Mouse (Mus musculus) heart, embryonic 12.5 days (tissue): Measurements from ENCODE around the gene Erbb2. TPM values are rescaled to one million over a fixed set of nuclear protein-coding genes. Genes with fewer than 3 reads are reported as not detected.

ENCODE experiments used
- ATAC-seq: fragments of 200-750 bp; cut with Nextera tagmentation; 2 replicates; pipeline ENCODE4 v1.8.0; 2017; ENCODE audit warnings: moderate TSS enrichment, moderate library complexity; ENCODE audit not compliant: insufficient number of reproducible peaks, low FRiP score
- H3K27ac ChIP-seq: fragments of 300-500 bp; sonication (generic); 2 replicates; pipeline ENCODE4 v1.5.1; 2016; ENCODE audit warnings: mild to moderate bottlenecking, moderate library complexity; ENCODE audit not compliant: poor library complexity, severe bottlenecking
- H3K27me3 ChIP-seq: fragments of 300-500 bp; sonication (generic); replicated peaks from 2 replicates; pipeline ENCODE4 v1.6.1; 2016; ENCODE audit warnings: mild to moderate bottlenecking, moderate library complexity
- H3K36me3 ChIP-seq: fragments of 300-500 bp; sonication (generic); 2 replicates; pipeline ENCODE4 v1.6.1; 2016; ENCODE audit warnings: mild to moderate bottlenecking, moderate library complexity
- H3K4me1 ChIP-seq: fragments of 300-500 bp; sonication (generic); replicated peaks from 2 replicates; pipeline ENCODE4 v1.6.1; 2016; ENCODE audit warnings: mild to moderate bottlenecking
- H3K4me2 ChIP-seq: fragments of 300-500 bp; sonication (generic); 2 replicates; pipeline ENCODE4 v1.6.1; 2016; ENCODE audit warnings: mild to moderate bottlenecking, moderate library complexity
- H3K4me3 ChIP-seq: fragments of 300-500 bp; sonication (generic); 2 replicates; pipeline ENCODE4 v1.5.1; 2016; ENCODE audit warnings: mild to moderate bottlenecking
- H3K9ac ChIP-seq: fragments of 300-500 bp; sonication (generic); 2 replicates; pipeline ENCODE4 v1.6.1; 2016; ENCODE audit warnings: mild to moderate bottlenecking, moderate library complexity
- H3K9me3 ChIP-seq: fragments of 300-500 bp; sonication (generic); replicated peaks from 2 replicates; pipeline ENCODE4 v1.6.1; 2016; ENCODE audit warnings: mild to moderate bottlenecking, moderate library complexity
- WGBS: fragments of 180-500 bp; shearing (Covaris S2); methylation state at CpG from one replicate; pipeline ENCODE4 v1.1.7; 2016; 5-methylcytosine and 5-hydroxymethylcytosine counted together
- polyA plus RNA-seq: library from polyadenylated mRNA; unstranded; fragments of >200 nt; fragmentation: Nextera tagmentation; extraction: Ambion mirVana; gene quantifications from 2 replicates; pipeline ENCODE4 v1.2.1, GENCODE M21; 2016

Gene Erbb2
- polyA plus RNA-seq, 1 experiment from 2014 or later: 67.1 TPM

DNA sequence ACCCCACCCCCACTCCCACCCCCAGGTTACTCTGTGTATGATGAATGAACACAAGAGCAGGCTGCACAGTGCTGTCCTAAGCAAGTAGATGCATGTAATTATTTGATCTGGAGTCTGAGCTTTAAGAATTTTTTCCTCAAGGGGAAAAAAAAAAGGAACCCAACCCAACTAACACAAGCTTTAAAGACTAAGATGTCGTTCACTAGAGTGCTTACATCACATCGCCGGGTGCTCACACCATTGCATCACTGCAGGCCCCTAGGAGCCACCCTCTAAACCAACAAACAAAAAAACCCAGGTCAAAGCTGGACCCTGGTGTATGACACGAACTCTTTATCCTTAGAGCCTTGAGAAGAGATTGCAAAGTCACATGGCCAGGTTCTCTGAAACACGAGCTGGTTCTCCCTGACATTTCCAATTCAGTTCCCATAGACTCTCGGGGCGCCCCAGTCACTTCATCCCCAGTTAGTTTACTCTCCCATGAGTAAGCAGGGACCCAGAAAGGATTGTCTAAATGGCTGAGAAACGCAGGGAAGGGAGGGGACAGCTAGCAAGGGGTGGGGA lies 61.7 kb downstream of the Erbb2 start:
- ATAC-seq: no peak
- no peaks in the 10 kb centered on the region for H3K9me3 ChIP-seq
- peaks cover 14% of the 10 kb centered on the region for H3K27me3 ChIP-seq
- WGBS: 53% methylated on average over 8 of the region's 8 CpGs
- no peak overlapping the region for H3K4me3 ChIP-seq
- peaks cover 7% of the 10 kb centered on the region; the same call in 1 of the 2 replicates for H3K4me1 ChIP-seq
- no peaks in the 10 kb centered on the region for H3K36me3 ChIP-seq
- H3K4me2 ChIP-seq: no peak overlapping the region
- H3K9ac ChIP-seq: no peak overlapping the region
- no peak overlapping the region for H3K27ac ChIP-seq

DNA sequence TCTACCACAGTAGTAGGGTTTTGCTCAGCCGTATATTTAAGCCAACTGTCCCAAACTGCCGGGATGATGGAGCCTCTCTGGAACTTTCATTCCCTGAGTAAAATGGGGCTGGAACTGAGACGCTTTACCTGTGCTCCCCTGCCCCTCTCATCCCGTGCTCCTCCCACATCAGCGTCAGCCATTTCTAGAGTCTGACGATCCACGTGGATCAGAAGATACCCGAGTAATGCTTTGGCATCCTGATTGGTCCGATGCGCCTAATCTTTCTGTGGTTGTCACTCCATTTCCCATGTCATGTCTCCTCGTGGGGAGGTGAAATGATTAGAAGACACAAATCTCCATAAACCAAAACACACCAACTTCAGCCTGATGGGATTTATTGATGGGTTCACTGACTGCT lies 62.7 kb downstream of the Erbb2 start:
- Histone ChIP-seq H3K4me1 (peaks cover 10% of the 10 kb centered on the region; the same call in 1 of the 2 replicates), H3K27ac (no peak overlapping the region), H3K9me3 (no peaks in the 10 kb centered on the region), H3K4me2 (no peak overlapping the region), H3K36me3 (no peaks in the 10 kb centered on the region), H3K27me3 (peaks cover 10% of the 10 kb centered on the region), H3K9ac (no peak overlapping the region), H3K4me3 (no peak overlapping the region)
- ATAC-seq: no peak
- 83% methylated on average over 11 of the region's 11 CpGs for WGBS

DNA sequence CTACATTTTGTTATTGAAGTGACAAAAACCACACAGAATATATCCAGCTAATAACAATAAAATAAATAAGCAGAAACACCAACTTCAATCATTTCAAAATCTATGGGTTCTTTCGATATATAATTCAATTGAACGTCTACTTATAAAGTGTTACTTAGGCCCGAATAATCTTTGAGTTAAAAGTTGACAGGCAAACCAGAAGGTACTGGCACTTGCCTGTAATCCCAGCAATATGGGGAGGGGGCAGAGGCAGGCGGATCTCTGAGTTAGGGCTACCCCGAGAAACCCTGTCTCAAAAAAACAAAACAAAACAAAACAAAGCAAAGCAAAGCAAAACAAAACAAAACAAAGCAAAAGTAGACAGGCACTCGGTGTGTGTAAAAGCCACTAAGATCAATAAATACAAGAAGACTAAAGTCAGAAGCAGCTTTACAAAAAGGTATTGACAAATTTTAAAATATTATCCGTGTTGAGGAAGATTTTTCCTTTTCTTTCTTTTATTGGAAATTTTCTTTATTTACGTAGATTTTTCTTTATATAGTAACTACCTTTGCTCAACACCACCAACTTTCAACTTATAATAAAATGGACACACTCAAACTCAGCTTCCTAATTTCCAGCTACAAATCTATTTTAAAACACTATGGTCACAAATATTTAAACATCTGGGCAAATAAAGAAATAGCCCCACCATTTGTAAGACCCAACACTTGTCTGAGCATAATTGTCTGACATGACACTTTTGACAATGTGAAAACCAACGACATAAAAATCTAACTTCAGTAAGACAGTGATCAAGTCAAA lies 63.6 kb downstream of the Erbb2 start:
- Histone ChIP-seq H3K4me3 (no peak overlapping the region), H3K9me3 (no peaks in the 10 kb centered on the region), H3K4me1 (peaks cover 17% of the 10 kb centered on the region; the same call in 1 of the 2 replicates), H3K4me2 (no peak overlapping the region), H3K27ac (no peak overlapping the region), H3K27me3 (0 out of 2 replicates have a peak, but pooled peaks cover 3% of the 10 kb centered on the region), H3K36me3 (no peaks in the 10 kb centered on the region), H3K9ac (no peak overlapping the region)
- WGBS: 82% methylated on average over 9 of the region's 9 CpGs
- ATAC-seq: no peak

DNA sequence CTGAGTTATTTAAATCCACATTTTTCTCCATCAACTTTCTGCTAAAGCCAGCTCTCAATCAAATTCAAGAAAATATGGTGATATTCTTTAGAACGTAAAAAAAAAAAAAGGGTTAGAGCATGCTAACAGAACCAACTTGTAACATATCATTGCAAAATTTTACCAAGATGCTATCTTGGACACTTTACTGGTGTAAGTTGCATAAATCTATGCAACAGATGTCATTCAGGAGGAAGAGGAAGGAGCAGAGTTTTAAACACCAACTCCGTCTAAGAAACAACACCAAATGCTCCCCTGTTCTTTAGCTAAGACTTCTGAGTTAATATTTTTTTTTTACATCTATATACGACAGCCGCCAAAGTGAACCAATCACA lies 64.2 kb downstream of the Erbb2 start:
- no peak overlapping the region for H3K9ac ChIP-seq
- H3K27me3 ChIP-seq: no peaks in the 10 kb centered on the region
- WGBS: 55% methylated on average over 4 of the region's 4 CpGs
- H3K27ac ChIP-seq: no peak overlapping the region
- H3K4me2 ChIP-seq: no peak overlapping the region
- H3K4me3 ChIP-seq: no peak overlapping the region
- peaks cover 18% of the 10 kb centered on the region; the same call in 1 of the 2 replicates for H3K4me1 ChIP-seq
- H3K36me3 ChIP-seq: no peaks in the 10 kb centered on the region
- ATAC-seq: no peak
- no peaks in the 10 kb centered on the region for H3K9me3 ChIP-seq

DNA sequence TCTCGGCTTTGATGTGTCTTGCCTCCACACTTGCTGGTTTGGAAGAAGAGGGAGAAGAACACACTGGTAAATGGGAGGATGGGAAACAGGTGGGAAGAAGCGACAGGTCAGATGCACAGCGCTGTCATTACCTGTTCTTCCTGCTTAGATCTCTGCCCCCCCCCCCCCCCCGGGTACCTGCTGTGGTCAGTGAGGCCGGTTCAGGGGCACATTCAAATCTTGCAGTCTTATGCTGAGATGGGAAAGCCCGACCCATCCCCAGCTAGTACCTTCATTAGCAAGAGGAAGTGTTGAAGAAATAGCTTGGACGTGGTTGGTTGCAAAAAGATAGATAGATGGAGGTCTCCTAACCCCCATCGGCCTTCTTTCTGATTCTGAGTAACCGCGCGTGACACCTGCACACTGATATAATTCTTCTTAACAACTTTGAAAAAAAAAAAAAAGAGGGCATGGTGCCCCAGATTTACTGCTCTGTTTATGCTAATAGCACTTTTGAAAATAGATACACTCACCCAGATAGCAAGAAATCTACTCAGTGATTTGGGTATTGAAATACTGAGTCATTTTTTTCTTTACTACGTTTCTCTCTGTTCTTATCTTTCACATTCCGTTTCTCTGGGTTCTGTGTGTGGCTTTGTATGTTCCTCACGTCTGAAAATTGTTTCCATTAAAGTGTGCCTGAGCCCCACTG lies 64.9 kb downstream of the Erbb2 start:
- no peak overlapping the region for H3K4me2 ChIP-seq
- H3K36me3 ChIP-seq: no peaks in the 10 kb centered on the region
- no peaks in the 10 kb centered on the region for H3K27me3 ChIP-seq
- peaks cover 16% of the 10 kb centered on the region; the same call in 1 of the 2 replicates for H3K4me1 ChIP-seq
- no peak overlapping the region for H3K9ac ChIP-seq
- ATAC-seq: no peak
- H3K4me3 ChIP-seq: no peak overlapping the region
- 57% methylated on average over 14 of the region's 14 CpGs for WGBS
- H3K9me3 ChIP-seq: no peaks in the 10 kb centered on the region
- no peak overlapping the region for H3K27ac ChIP-seq

DNA sequence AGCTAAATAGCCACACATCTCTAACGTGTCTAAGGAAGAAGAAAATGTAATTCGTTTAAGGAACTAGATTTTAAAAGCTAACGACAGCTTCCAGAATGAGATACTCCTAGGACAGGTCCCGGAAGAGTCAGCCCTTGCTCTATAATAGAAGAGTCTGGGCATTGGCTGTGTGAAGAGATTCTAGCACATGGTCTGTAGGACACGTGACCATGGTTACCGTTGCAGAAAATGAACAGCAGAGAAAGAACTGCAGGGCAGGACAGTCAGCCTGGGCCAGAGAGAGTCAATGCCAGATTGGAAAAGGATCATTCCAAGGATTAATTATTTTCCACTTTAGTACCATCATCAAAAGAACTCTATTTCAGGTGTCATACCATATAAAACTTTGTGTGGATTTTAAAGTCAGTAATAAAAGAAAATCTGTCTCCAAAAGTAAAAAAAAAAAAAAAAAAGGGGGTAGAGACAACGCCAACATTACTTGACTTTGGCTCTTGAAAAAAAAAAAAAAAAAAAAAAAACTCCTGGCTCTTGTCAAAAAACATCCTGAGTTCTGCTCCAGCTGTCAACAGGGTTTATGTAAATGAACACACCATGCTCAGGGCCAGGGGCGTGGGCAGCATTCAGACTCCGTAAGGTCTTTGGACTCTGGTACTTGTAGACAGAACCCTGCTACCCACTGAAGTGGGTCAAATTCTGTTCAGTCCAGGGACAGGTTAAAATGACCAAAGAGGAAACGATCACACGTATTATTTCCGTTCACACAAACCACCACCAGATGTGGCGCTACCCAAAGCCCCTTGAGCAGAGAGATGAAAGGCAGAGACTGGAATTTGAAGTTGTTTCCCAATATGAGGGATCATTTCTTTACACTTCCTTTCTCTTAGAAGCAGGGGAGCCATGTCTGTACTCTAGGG lies 67.0 kb downstream of the Erbb2 start:
- Histone ChIP-seq H3K4me1 (peaks cover 14% of the 10 kb centered on the region; the same call in 1 of the 2 replicates), H3K9me3 (no peaks in the 10 kb centered on the region), H3K9ac (no peak overlapping the region), H3K4me3 (no peak overlapping the region), H3K27ac (no peak overlapping the region), H3K4me2 (no peak overlapping the region), H3K36me3 (no peaks in the 10 kb centered on the region), H3K27me3 (no peaks in the 10 kb centered on the region)
- WGBS: 57% methylated on average over 13 of the region's 13 CpGs
- no peak for ATAC-seq

DNA sequence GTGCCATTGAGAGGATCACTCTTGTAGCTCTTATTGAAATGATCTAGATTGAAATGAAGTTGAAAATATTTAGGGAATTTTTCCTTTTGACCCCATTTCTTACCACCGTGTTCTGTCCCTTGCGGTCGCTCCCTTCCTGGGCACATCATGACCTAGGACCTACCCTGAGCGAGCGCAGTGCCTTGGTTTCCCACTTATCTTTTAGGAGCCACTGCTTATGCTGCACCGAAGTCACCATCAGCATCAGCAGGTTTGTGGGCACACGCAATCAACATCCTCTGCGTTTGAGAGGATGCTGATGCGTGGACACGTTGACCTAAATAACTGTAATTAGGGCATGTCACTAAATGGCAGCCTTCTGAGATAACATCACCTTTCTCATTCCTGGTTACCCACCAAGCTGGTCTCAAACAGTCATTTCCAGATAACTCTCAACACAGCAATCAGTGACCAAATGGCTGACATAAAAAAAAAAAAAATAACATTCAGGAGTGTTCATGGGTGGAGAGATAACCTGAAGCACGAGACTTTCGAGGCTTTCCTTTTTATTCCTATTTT lies 67.7 kb downstream of the Erbb2 start:
- Histone ChIP-seq H3K27me3 (no peaks in the 10 kb centered on the region), H3K4me1 (peaks cover 14% of the 10 kb centered on the region; the same call in 1 of the 2 replicates), H3K9me3 (no peaks in the 10 kb centered on the region), H3K4me3 (no peak overlapping the region), H3K4me2 (no peak overlapping the region), H3K9ac (no peak overlapping the region), H3K36me3 (no peaks in the 10 kb centered on the region), H3K27ac (no peak overlapping the region)
- no peak for ATAC-seq
- WGBS: 73% methylated on average over 12 of the region's 12 CpGs

DNA sequence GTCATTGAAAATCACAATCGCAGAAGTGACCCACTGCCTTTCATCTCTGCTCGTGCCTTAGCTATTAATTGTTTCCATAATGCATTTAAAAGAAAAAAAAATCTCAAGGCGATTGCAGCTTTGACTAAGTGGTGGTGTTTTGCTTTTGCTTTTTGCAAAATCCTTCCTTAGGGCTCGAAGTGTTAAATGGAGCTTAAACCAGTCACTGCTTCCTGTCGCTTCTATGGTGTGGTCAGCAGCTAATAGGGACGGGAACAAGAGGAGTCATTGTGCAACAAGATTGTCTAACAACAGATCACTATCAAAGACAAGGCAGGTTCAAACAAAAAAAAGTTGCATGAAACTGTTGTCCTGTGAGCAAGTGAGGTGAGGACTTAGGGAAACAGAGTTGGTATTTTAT lies 69.0 kb downstream of the Erbb2 start:
- no peak overlapping the region for H3K27ac ChIP-seq
- H3K4me2 ChIP-seq: no peak overlapping the region
- WGBS: 62% methylated on average over 6 of the region's 6 CpGs
- no peaks in the 10 kb centered on the region for H3K27me3 ChIP-seq
- no peaks in the 10 kb centered on the region for H3K9me3 ChIP-seq
- no peak for ATAC-seq
- peaks cover 14% of the 10 kb centered on the region; the same call in 1 of the 2 replicates for H3K4me1 ChIP-seq
- no peak overlapping the region for H3K9ac ChIP-seq
- H3K36me3 ChIP-seq: no peaks in the 10 kb centered on the region
- no peak overlapping the region for H3K4me3 ChIP-seq

DNA sequence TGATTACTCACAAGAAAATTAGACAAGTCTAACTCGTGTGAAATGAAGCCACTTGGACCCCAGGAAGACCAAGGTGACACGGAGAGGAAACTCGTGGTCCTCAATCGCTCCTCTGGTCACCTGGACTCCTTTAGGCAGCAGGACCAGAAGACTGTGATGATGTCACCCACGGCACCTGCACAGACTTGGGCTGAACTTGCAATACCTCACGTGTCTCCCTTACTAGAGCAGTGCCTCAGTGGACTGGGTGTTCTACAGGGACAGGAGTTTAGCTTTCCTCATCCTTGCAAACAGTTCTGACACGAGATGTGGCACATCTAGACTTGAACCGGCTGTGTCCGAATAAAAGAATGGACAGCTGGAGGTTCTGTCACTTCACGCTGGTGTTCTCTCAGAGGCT lies 69.8 kb downstream of the Erbb2 start:
- no peak overlapping the region for H3K4me3 ChIP-seq
- no peak overlapping the region for H3K9ac ChIP-seq
- no peaks in the 10 kb centered on the region for H3K36me3 ChIP-seq
- H3K27ac ChIP-seq: no peak overlapping the region
- no peaks in the 10 kb centered on the region for H3K27me3 ChIP-seq
- WGBS: 77% methylated on average over 10 of the region's 10 CpGs
- H3K4me1 ChIP-seq: peaks cover 12% of the 10 kb centered on the region; the same call in 1 of the 2 replicates
- no peaks in the 10 kb centered on the region for H3K9me3 ChIP-seq
- ATAC-seq: no peak
- no peak overlapping the region for H3K4me2 ChIP-seq

DNA sequence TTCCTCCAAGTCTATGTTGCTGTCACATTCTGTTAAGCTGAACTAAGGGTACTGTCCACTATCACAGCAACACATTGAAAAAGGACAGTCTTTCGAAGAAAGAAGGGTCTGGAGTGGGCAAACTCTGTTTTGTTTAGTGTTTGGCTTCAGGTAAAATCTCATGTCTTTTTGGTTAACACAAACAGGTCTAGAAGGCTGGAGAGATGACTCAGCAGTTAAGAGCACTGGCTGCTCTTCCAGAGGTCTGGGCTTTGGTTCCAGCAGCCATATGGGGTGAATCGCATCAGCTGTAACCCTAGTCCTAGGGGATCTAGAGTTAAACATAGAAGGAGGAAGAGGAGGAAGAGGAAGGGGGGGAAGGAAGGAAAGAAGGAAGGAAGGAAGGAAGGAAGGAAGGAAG lies 73.5 kb downstream of the Erbb2 start:
- Histone ChIP-seq H3K4me3 (no peak overlapping the region), H3K27me3 (no peaks in the 10 kb centered on the region), H3K4me2 (no peak overlapping the region), H3K4me1 (0 out of 2 replicates have a peak, but pooled peaks cover 2% of the 10 kb centered on the region), H3K36me3 (no peaks in the 10 kb centered on the region), H3K9me3 (no peaks in the 10 kb centered on the region), H3K27ac (no peak overlapping the region), H3K9ac (no peak overlapping the region)
- no peak for ATAC-seq
- 76% methylated on average over 2 of the region's 2 CpGs for WGBS
